Mouse (Mus musculus) limb, embryonic 15.5 days (tissue): ENCODE results near the gene Pear1. TPM values are rescaled to one million over a fixed set of nuclear protein-coding genes. Genes with fewer than 3 reads are reported as not detected.
A peak's percentile ranks its signal among the peaks of the same experiment; 100 is the strongest.

ENCODE experiments used
- ATAC-seq: fragments of 200-750 bp; cut with Nextera tagmentation; 2 replicates; pipeline ENCODE4 v1.8.0; 2017; ENCODE audit warnings: low read depth, moderate TSS enrichment; ENCODE audit not compliant: insufficient number of reproducible peaks, low FRiP score, low TSS enrichment
- H3K27ac ChIP-seq: fragments of 300-500 bp; sonication (generic); 2 replicates; pipeline ENCODE4 v1.5.1; 2015; ENCODE audit warnings: moderate library complexity, mild to moderate bottlenecking, inconsistent platforms
- H3K27me3 ChIP-seq: fragments of 300-500 bp; sonication (generic); 2 replicates; pipeline ENCODE4 v1.6.1; 2015; ENCODE audit warnings: inconsistent platforms
- H3K36me3 ChIP-seq: fragments of 300-500 bp; sonication (generic); 2 replicates; pipeline ENCODE4 v1.6.1; 2015; ENCODE audit warnings: inconsistent platforms
- H3K4me1 ChIP-seq: fragments of 300-500 bp; sonication (generic); 2 replicates; pipeline ENCODE4 v1.6.1; 2015; ENCODE audit warnings: inconsistent platforms
- H3K4me2 ChIP-seq: fragments of 300-500 bp; sonication (generic); 2 replicates; pipeline ENCODE4 v1.6.1; 2015; ENCODE audit warnings: mild to moderate bottlenecking, inconsistent platforms
- H3K4me3 ChIP-seq: fragments of 300-500 bp; sonication (generic); 2 replicates; pipeline ENCODE4 v1.5.1; 2015; ENCODE audit warnings: mild to moderate bottlenecking, inconsistent platforms
- H3K9ac ChIP-seq: fragments of 300-500 bp; sonication (generic); 2 replicates; pipeline ENCODE4 v1.6.1; 2015; ENCODE audit warnings: inconsistent platforms
- H3K9me3 ChIP-seq: fragments of 300-500 bp; sonication (generic); 2 replicates; pipeline ENCODE4 v1.6.1; 2016; ENCODE audit warnings: inconsistent platforms
- WGBS: fragments of 180-500 bp; shearing (Covaris S2); methylation state at CpG from one replicate; pipeline ENCODE4 v1.1.7; 2015; 5-methylcytosine and 5-hydroxymethylcytosine counted together
- polyA plus RNA-seq: library from polyadenylated mRNA; unstranded; fragments of >200 nt; fragmentation: Nextera tagmentation; extraction: Ambion mirVana; gene quantifications from 2 replicates; pipeline ENCODE4 v1.2.1, GENCODE M21; 2015

Gene Pear1
- polyA plus RNA-seq, 1 experiment from 2014 or later: 24.6 TPM

DNA sequence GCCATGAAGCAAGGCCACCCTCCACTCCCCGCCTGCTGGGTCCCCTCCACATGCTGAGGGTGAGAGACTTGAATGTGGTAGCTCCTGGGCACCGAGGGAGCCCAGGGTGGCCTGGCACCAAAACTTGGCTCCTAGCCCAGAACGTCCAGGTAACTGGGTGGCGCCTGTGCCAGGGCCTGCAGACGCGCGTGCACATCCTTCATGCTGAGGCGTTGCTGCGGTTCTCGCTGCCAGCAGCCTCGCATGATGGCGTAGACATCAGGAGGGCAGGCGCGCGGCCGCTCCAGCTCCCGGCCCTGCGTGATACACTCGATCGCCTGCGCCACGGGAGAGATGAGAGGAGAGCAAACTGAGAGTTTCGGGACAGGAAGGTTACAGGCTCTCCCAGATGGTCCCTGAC lies 45.8 kb downstream of the Pear1 start:
- no peak for ATAC-seq
- Histone ChIP-seq H3K27me3 (peaks cover 43% of the 10 kb centered on the region), H3K9me3 (no peaks in the 10 kb centered on the region), H3K36me3 (no peaks in the 10 kb centered on the region), H3K4me1 (peaks cover 9% of the 10 kb centered on the region; the same call in 1 of the 2 replicates), H3K4me2 (0 out of 2 replicates have a peak overlapping the region, but pooled peaks have one; percentile 1), H3K4me3 (no peak overlapping the region), H3K9ac (no peak overlapping the region), H3K27ac (no peak overlapping the region)
- 56% methylated on average over 23 of the region's 23 CpGs for WGBS

DNA sequence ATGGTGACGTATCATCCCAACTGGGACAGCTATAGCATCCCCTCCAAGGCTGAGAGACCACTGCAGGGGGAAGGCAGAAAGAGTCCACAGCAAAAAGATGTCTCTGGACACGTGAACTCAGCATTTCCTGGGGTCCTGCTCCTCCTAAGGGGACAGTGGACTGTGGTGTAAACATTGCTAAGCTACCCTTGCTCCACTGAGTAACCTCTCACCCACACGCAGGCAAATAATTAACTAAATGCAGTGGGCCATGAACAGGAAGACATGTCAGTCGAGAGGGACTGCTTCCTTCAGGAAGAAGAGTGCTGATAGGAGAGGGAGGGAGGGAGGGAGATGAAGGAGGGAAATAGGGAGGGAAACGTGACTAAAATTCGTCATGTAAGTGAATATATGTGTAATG lies 53.0 kb downstream of the Pear1 start:
- Histone ChIP-seq H3K4me3 (no peak overlapping the region), H3K36me3 (no peaks in the 10 kb centered on the region), H3K4me1 (peaks cover 23% of the 10 kb centered on the region), H3K4me2 (no peak overlapping the region), H3K27me3 (peaks cover 8% of the 10 kb centered on the region; the same call in 1 of the 2 replicates), H3K9me3 (no peaks in the 10 kb centered on the region), H3K9ac (no peak overlapping the region), H3K27ac (no peak overlapping the region)
- WGBS: 54% methylated on average over 6 of the region's 6 CpGs
- no peak for ATAC-seq

DNA sequence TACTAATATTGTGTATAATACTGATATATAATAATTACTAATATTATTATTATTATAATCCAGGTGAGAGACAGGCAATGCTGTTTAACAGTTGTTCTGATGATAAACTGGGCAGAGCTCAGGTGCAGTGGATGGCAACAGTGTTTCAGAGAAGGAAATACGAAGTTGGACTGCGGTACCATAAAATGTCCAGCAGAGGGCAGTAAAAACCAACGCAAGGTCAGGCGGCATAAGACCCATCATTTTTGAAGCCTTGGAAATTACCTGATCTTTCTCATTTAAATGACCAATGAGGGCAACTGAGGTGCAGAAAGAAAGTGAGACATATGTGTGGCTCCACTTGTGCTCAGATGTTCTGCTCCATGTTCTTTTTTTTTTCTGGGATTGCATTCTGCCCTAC lies 53.8 kb downstream of the Pear1 start:
- Histone ChIP-seq H3K27ac (no peak overlapping the region), H3K27me3 (peaks cover 8% of the 10 kb centered on the region; the same call in 1 of the 2 replicates), H3K9ac (no peak overlapping the region), H3K4me3 (no peak overlapping the region), H3K9me3 (no peaks in the 10 kb centered on the region), H3K4me2 (no peak overlapping the region), H3K4me1 (peaks cover 31% of the 10 kb centered on the region), H3K36me3 (no peaks in the 10 kb centered on the region)
- under 1% methylated on average over 4 of the region's 4 CpGs for WGBS
- no peak for ATAC-seq

DNA sequence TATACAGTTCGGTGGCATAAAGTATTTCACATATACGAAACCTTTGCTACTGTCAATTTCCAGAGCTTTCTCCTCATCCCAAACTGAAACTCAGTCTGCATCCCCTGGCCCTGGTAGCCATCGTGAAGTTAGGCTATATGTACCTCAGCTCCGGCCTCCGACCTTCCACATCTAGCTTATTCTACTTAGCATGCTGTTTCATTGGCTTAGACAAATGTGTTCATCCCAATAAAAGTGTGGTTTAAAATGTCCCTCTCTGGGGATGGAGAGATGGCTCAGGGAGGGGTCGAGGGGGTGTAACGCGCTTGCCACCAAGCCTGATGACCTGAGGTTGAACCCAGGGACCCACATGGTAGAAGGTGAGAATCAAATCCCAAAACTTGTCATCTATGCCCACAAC lies 54.6 kb downstream of the Pear1 start:
- Histone ChIP-seq H3K9ac (no peak overlapping the region), H3K27ac (no peak overlapping the region), H3K36me3 (no peaks in the 10 kb centered on the region), H3K4me3 (no peak overlapping the region), H3K4me2 (no peak overlapping the region), H3K27me3 (peaks cover 8% of the 10 kb centered on the region; the same call in 1 of the 2 replicates), H3K9me3 (no peaks in the 10 kb centered on the region), H3K4me1 (peaks cover 39% of the 10 kb centered on the region)
- no peak for ATAC-seq
- 74% methylated on average over 8 of the region's 8 CpGs for WGBS

DNA sequence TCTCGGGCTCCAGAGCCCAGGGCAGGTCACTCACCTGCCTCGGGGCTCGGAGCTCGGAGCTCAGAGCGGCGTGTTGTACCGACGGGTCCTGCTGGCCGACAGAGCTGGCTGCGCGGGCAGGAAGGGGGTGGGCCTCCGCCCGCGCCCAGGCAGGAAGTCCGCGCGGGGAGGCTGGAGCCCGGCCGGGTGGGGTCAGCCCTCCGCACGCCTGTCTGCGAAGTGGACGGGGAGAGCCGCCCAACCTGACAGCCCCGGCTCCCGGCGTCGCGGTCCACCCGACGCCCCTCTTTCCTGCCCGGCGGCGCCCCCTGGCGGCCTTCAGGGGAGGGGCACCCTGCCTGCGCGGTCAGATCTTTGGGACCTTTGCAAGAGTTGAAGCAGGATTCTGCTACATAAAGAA lies 55.3 kb downstream of the Pear1 start:
- peak; percentile 74 for ATAC-seq
- Histone ChIP-seq H3K4me1 (peaks cover 45% of the 10 kb centered on the region), H3K9me3 (no peaks in the 10 kb centered on the region), H3K27me3 (peaks cover 8% of the 10 kb centered on the region; the same call in 1 of the 2 replicates), H3K9ac (peak overlapping the region; percentile 40), H3K4me2 (peak overlapping the region; percentile 71), H3K36me3 (no peaks in the 10 kb centered on the region), H3K27ac (peak overlapping the region; percentile 68), H3K4me3 (peak overlapping the region; percentile 56)
- under 1% methylated on average over 37 of the region's 37 CpGs for WGBS

DNA sequence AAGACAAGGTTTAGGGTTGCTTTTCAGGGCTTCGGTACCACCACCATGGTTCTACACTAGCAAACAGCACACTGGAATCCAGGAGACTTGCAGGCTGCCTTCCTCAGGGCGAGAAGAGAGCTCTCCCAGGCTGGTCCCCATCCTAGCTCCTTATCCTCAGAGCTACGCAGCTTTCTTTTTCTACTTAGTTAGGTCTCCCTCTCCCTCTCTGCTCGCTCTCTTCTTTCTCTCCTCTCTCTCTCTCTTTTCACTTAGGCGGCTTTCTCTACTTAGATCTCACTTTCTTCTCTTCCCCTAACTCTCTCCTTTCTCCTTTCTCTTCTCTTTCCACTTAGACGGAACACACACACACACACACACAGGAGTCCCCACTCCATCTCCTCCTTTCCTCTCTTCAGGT lies 55.7 kb downstream of the Pear1 start:
- H3K9ac ChIP-seq: peak overlapping the region; percentile 40
- no peak for ATAC-seq
- 41% methylated on average over 6 of the region's 6 CpGs for WGBS
- peak overlapping the region; percentile 71 for H3K4me2 ChIP-seq
- H3K27ac ChIP-seq: peak overlapping the region; percentile 68
- H3K9me3 ChIP-seq: no peaks in the 10 kb centered on the region
- H3K4me1 ChIP-seq: peaks cover 49% of the 10 kb centered on the region
- H3K4me3 ChIP-seq: peak overlapping the region; percentile 56
- peaks cover 8% of the 10 kb centered on the region; the same call in 1 of the 2 replicates for H3K27me3 ChIP-seq
- H3K36me3 ChIP-seq: no peaks in the 10 kb centered on the region

DNA sequence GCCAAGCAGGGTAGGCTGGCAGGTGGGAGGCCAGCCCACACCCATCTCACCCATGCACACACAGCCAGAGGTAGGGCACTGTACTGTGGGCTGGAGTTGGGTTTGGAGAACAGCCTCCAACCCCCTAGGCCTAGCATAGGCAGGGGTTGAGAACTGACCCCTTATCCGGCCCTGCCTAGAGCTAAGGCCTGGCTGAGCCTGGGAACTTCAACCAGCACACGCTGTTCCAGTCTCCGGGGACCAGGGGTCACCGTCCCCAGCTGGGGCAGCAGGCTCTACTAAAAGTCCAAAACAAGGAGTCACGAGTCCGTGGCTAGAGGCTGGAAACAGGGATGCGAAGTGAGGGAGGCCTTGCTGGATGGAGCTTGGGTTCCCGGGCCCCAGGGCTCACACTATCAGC lies 56.3 kb downstream of the Pear1 start:
- H3K27me3 ChIP-seq: peaks cover 8% of the 10 kb centered on the region; the same call in 1 of the 2 replicates
- peak overlapping the region; percentile 56 for H3K4me3 ChIP-seq
- peaks cover 55% of the 10 kb centered on the region for H3K4me1 ChIP-seq
- no peaks in the 10 kb centered on the region for H3K9me3 ChIP-seq
- H3K36me3 ChIP-seq: no peaks in the 10 kb centered on the region
- H3K27ac ChIP-seq: peak overlapping the region; percentile 68
- H3K4me2 ChIP-seq: peak overlapping the region; percentile 71
- no peak for ATAC-seq
- WGBS: 65% methylated on average over 8 of the region's 8 CpGs
- peak overlapping the region; percentile 40; the same call in 1 of the 2 replicates for H3K9ac ChIP-seq

DNA sequence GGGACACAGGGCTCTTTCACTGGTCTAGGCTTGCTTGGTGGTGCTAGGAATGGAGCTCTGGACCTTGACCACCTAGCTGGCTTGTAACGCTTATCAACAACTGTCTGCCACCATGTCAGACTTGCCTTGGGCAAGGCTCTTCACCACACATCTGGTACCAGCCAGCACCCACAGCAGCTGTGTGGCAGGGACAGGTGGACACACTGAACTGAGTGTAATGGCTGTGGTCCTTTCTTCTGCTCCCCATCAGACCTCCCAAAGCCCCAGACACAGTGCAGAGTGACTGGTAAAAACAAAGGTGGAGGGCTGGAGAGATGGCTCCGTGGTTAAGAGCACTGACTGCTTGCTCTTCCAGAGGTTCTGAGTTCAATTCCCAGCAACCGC lies 57.8 kb downstream of the Pear1 start:
- ATAC-seq: no peak
- Histone ChIP-seq H3K36me3 (no peaks in the 10 kb centered on the region), H3K4me3 (no peak overlapping the region), H3K9me3 (no peaks in the 10 kb centered on the region), H3K27ac (peak overlapping the region; percentile 90; the same call in 1 of the 2 replicates), H3K4me2 (no peak overlapping the region), H3K27me3 (0 out of 2 replicates have a peak, but pooled peaks cover 4% of the 10 kb centered on the region), H3K4me1 (peaks cover 70% of the 10 kb centered on the region), H3K9ac (no peak overlapping the region)
- WGBS: 80% methylated on average over 3 of the region's 3 CpGs

DNA sequence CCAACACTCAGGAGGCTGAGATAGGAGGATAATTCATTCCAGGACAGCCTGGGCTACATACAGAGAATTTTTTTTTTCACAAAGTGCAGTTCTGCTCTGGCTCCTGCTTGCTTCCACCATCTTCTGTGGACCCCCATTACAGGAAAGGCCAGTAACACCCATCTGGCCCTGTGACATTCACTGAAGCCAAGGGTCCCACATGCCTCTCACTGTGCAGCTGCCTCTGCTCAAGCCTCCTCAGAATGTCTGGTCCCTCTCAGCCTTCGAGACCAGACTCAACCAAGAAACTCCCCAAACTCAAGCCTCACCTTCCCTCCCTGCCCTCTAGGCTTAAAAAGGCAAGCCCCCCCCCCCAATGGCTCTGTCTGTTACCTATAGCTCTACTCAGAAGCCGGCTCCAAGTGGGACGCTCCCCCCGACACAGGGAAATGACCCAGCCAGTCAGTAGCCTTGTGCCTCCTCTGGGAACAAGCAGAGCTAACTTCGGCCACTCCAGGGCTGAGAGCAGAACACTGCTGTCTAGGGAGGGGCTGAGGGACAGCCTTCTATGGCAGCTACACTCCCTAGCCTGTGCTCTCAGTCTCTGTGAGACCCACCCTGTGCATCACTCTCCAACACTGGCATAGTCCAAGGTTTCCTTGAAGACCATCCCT lies 58.3 kb downstream of the Pear1 start:
- Histone ChIP-seq H3K4me1 (peaks cover 72% of the 10 kb centered on the region), H3K27ac (peak overlapping the region; percentile 90), H3K36me3 (no peaks in the 10 kb centered on the region), H3K4me3 (no peak overlapping the region), H3K9me3 (no peaks in the 10 kb centered on the region), H3K4me2 (no peak overlapping the region), H3K9ac (no peak overlapping the region), H3K27me3 (0 out of 2 replicates have a peak, but pooled peaks cover 4% of the 10 kb centered on the region)
- 82% methylated on average over 5 of the region's 5 CpGs for WGBS
- ATAC-seq: no peak

DNA sequence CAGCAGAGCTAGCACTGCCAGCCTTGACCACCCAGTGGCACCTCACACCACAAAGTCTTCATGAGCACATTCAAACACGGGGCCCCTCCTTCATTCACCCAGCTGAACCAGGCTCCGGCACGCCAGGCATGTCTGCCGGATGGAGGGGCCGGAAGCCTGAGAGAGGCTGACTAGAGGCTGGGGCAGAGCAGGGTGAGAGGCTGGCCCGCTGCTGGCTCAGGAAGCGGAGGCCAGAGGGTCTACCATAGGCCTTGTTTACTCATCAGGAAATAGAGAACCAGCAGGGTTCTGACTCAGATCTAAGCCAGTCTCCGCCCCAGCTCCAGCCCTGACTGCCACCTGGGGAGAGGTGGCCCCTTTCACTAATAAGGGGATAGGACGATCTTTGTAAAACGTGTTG lies 59.0 kb downstream of the Pear1 start:
- Histone ChIP-seq H3K9ac (no peak overlapping the region), H3K27ac (peak overlapping the region; percentile 90), H3K9me3 (no peaks in the 10 kb centered on the region), H3K27me3 (0 out of 2 replicates have a peak, but pooled peaks cover 4% of the 10 kb centered on the region), H3K4me1 (peaks cover 72% of the 10 kb centered on the region), H3K4me2 (peak overlapping the region; percentile 37), H3K4me3 (0 out of 2 replicates have a peak overlapping the region, but pooled peaks have one; percentile 4), H3K36me3 (no peaks in the 10 kb centered on the region)
- no peak for ATAC-seq
- WGBS: 19% methylated on average over 10 of the region's 10 CpGs

DNA sequence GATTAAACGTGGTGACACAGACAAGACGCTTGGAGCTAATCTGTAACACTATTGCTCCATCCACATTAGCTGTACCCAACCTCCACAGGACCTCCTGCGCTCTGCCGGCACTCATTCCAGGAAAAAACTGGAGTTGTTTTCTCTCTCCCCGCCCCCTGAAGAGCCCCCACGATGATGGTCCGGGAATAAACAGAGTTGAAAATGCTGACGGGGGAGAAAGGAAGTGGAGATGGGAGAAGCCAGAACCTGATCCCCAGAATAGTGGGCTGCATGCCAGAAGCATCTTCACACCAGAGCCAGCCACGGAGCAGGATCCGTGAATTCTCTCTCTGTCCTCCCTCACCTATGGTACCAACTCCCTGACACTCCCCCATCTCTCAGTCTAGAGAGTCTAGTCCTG lies 59.6 kb downstream of the Pear1 start:
- H3K27me3 ChIP-seq: 0 out of 2 replicates have a peak, but pooled peaks cover under 1% of the 10 kb centered on the region
- ATAC-seq: no peak
- no peak overlapping the region for H3K9ac ChIP-seq
- no peaks in the 10 kb centered on the region for H3K36me3 ChIP-seq
- peak overlapping the region; percentile 37 for H3K4me2 ChIP-seq
- WGBS: 13% methylated on average over 10 of the region's 10 CpGs
- H3K4me3 ChIP-seq: peak overlapping the region; percentile 15
- H3K4me1 ChIP-seq: peaks cover 72% of the 10 kb centered on the region
- H3K9me3 ChIP-seq: no peaks in the 10 kb centered on the region
- peak overlapping the region; percentile 90 for H3K27ac ChIP-seq

DNA sequence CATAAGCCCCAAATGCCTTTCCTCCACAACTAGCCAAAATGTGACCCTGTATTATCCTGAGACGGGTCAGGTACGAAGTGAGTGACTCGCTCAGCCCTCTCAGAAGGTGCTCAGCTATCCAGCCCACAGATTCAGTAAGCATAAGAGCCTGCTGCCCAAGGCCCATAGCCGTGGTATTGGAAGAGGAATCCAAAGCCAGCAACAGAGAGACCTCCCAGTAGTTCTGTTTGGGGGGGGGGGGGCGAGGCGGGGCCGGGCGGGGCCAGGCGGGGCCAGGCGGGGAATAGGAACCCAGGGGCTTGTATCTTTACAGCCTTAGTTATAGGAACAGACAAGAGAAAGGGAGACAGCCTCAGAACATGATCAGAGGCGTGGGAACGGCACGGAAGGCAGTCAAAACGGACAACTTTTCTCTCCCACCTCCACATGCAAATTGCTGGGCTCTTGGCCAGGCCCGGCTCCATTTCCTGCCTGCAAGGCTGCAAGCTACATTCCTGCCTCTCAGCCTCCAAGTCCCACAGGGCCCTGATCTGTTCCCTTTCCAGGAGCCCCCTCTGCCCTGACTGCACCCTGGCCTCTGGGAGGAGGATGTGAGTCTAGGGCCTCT lies 60.3 kb downstream of the Pear1 start:
- H3K27ac ChIP-seq: peak overlapping the region; percentile 90
- H3K4me3 ChIP-seq: peak overlapping the region; percentile 15
- ATAC-seq: peak; percentile 75
- no peaks in the 10 kb centered on the region for H3K36me3 ChIP-seq
- H3K9me3 ChIP-seq: no peaks in the 10 kb centered on the region
- no peaks in the 10 kb centered on the region for H3K27me3 ChIP-seq
- peaks cover 71% of the 10 kb centered on the region for H3K4me1 ChIP-seq
- H3K9ac ChIP-seq: no peak overlapping the region
- H3K4me2 ChIP-seq: peak overlapping the region; percentile 37
- 11% methylated on average over 13 of the region's 15 CpGs for WGBS
